Mouse (Mus musculus) neural tube, embryonic 13.5 days (tissue): ENCODE results near the gene Sf3b1. TPM values are rescaled to one million over a fixed set of nuclear protein-coding genes. Genes with fewer than 3 reads are reported as not detected.
"Not testable (repeated sequence)": the region's sequence is repeated elsewhere in the genome, so short reads cannot be mapped to it uniquely, and the experiment has no call there.

ENCODE experiments used
- ATAC-seq: fragments of 200-750 bp; cut with Nextera tagmentation; 2 replicates; pipeline ENCODE4 v1.8.0; 2017; ENCODE audit warnings: low read depth, mild to moderate bottlenecking, moderate TSS enrichment, moderate library complexity
- H3K27ac ChIP-seq: fragments of 300-500 bp; sonication (generic); replicated peaks from 2 replicates; pipeline ENCODE4 v1.5.1; 2015; ENCODE audit warnings: moderate library complexity, mild to moderate bottlenecking, inconsistent platforms
- H3K27me3 ChIP-seq: fragments of 300-500 bp; sonication (generic); 2 replicates; pipeline ENCODE4 v1.6.1; 2015; ENCODE audit warnings: mild to moderate bottlenecking, inconsistent platforms
- H3K36me3 ChIP-seq: fragments of 300-500 bp; sonication (generic); 2 replicates; pipeline ENCODE4 v1.6.1; 2015; ENCODE audit warnings: mild to moderate bottlenecking, inconsistent platforms
- H3K4me1 ChIP-seq: fragments of 300-500 bp; sonication (generic); replicated peaks from 2 replicates; pipeline ENCODE4 v1.6.1; 2015; ENCODE audit warnings: inconsistent platforms
- H3K4me2 ChIP-seq: fragments of 300-500 bp; sonication (generic); 2 replicates; pipeline ENCODE4 v1.6.1; 2015; ENCODE audit warnings: inconsistent platforms, mild to moderate bottlenecking, moderate library complexity
- H3K4me3 ChIP-seq: fragments of 300-500 bp; sonication (generic); 2 replicates; pipeline ENCODE4 v1.5.1; 2015; ENCODE audit warnings: mild to moderate bottlenecking, inconsistent platforms
- H3K9ac ChIP-seq: fragments of 300-500 bp; sonication (generic); 2 replicates; pipeline ENCODE4 v1.6.1; 2015; ENCODE audit warnings: moderate library complexity, mild to moderate bottlenecking, inconsistent platforms
- H3K9me3 ChIP-seq: fragments of 300-500 bp; sonication (generic); 2 replicates; pipeline ENCODE4 v1.6.1; 2016; ENCODE audit warnings: inconsistent platforms
- WGBS: fragments of 180-500 bp; shearing (Covaris S2); methylation state at CpG from one replicate; pipeline ENCODE4 v1.1.7; 2015; 5-methylcytosine and 5-hydroxymethylcytosine counted together
- polyA plus RNA-seq: library from polyadenylated mRNA; unstranded; fragments of >200 nt; fragmentation: Nextera tagmentation; extraction: Ambion mirVana; gene quantifications from 2 replicates; pipeline ENCODE4 v1.2.1, GENCODE M21; 2015

Sf3b1 gene
- polyA plus RNA-seq, 1 experiment from 2014 or later: 301 TPM

GRCm38 (mm10) chr1:55026444-55027252 is 633 bp downstream of the Sf3b1 start:
- Histone ChIP-seq H3K4me2 (peak overlapping the region; percentile 95), H3K4me3 (peak overlapping the region; percentile 98), H3K9me3 (no peaks in the 10 kb centered on the region), H3K36me3 (no peaks in the 10 kb centered on the region), H3K27ac (peak overlapping the region; percentile 95), H3K27me3 (no peaks in the 10 kb centered on the region), H3K4me1 (peaks cover 27% of the 10 kb centered on the region), H3K9ac (peak overlapping the region; percentile 97)
- ATAC-seq: peak; percentile 68
- under 1% methylated on average over 55 of the region's 55 CpGs for WGBS

GRCm38 (mm10) chr1:55025656-55026430 is 1.4 kb downstream of the Sf3b1 start:
- Histone ChIP-seq H3K27ac (peak overlapping the region; percentile 95), H3K27me3 (no peaks in the 10 kb centered on the region), H3K4me2 (peak overlapping the region; percentile 95), H3K9me3 (no peaks in the 10 kb centered on the region), H3K36me3 (no peaks in the 10 kb centered on the region), H3K9ac (peak overlapping the region; percentile 97), H3K4me3 (peak overlapping the region; percentile 98), H3K4me1 (peaks cover 27% of the 10 kb centered on the region)
- no peak for ATAC-seq
- WGBS: 15% methylated on average over 10 of the region's 10 CpGs

- Histone ChIP-seq H3K9me3 (no peaks in the 10 kb centered on the region), H3K4me1 (peaks cover 27% of the 10 kb centered on the region), H3K4me2 (no peak overlapping the region), H3K36me3 (peaks cover 17% of the 10 kb centered on the region), H3K9ac (no peak overlapping the region), H3K27me3 (no peaks in the 10 kb centered on the region), H3K27ac (no peak overlapping the region), H3K4me3 (no peak overlapping the region)
- no peak for ATAC-seq
These were observed 5.4 kb downstream of the Sf3b1 start for GRCm38 (mm10) chr1:55021907-55022306.

- Histone ChIP-seq H3K4me2 (no peak overlapping the region), H3K9me3 (no peaks in the 10 kb centered on the region), H3K4me1 (no peaks in the 10 kb centered on the region), H3K27me3 (no peaks in the 10 kb centered on the region), H3K27ac (no peak overlapping the region), H3K4me3 (no peak overlapping the region), H3K36me3 (peaks cover 82% of the 10 kb centered on the region), H3K9ac (no peak overlapping the region)
- no peak for ATAC-seq
- WGBS: 68% methylated on average over 3 of the region's 3 CpGs
These were observed 14.8 kb downstream of the Sf3b1 start for GRCm38 (mm10) chr1:55012513-55012912.

- not testable (repeated sequence) for H3K4me1 ChIP-seq, H3K4me3 ChIP-seq, H3K9me3 ChIP-seq, ATAC-seq, H3K4me2 ChIP-seq, H3K9ac ChIP-seq, H3K27me3 ChIP-seq, H3K27ac ChIP-seq
- 95% methylated on average over 2 of the region's 2 CpGs for WGBS
- peaks cover 83% of the 10 kb centered on the region for H3K36me3 ChIP-seq
These were observed 19.0 kb downstream of the Sf3b1 start for GRCm38 (mm10) chr1:55008313-55008712.

GRCm38 (mm10) chr1:54993581-54993980 is 33.7 kb downstream of the Sf3b1 start:
- no peaks in the 10 kb centered on the region for H3K27me3 ChIP-seq
- no peak overlapping the region for H3K9ac ChIP-seq
- H3K4me2 ChIP-seq: no peak overlapping the region
- no peak for ATAC-seq
- H3K4me1 ChIP-seq: no peaks in the 10 kb centered on the region
- H3K27ac ChIP-seq: no peak overlapping the region
- H3K4me3 ChIP-seq: no peak overlapping the region
- H3K36me3 ChIP-seq: peaks cover 87% of the 10 kb centered on the region
- H3K9me3 ChIP-seq: no peaks in the 10 kb centered on the region
- WGBS: 92% methylated on average over 5 of the region's 5 CpGs

GRCm38 (mm10) chr1:54986248-54986647 is 41.0 kb downstream of the Sf3b1 start:
- H3K4me2 ChIP-seq: no peak overlapping the region
- no peak overlapping the region for H3K9ac ChIP-seq
- WGBS: 97% methylated on average over 5 of the region's 5 CpGs
- no peak for ATAC-seq
- no peaks in the 10 kb centered on the region for H3K9me3 ChIP-seq
- no peak overlapping the region for H3K4me3 ChIP-seq
- no peaks in the 10 kb centered on the region for H3K4me1 ChIP-seq
- H3K27me3 ChIP-seq: no peaks in the 10 kb centered on the region
- H3K27ac ChIP-seq: no peak overlapping the region
- H3K36me3 ChIP-seq: peaks cover 62% of the 10 kb centered on the region

GRCm38 (mm10) chr1:54985831-54986230 is 41.5 kb downstream of the Sf3b1 start:
- WGBS: 91% methylated on average over 3 of the region's 3 CpGs
- no peaks in the 10 kb centered on the region for H3K4me1 ChIP-seq

GRCm38 (mm10) chr1:54984154-54984553 is 43.1 kb downstream of the Sf3b1 start:
- Histone ChIP-seq H3K27ac (no peak overlapping the region), H3K4me2 (no peak overlapping the region), H3K9me3 (no peaks in the 10 kb centered on the region), H3K36me3 (peaks cover 44% of the 10 kb centered on the region), H3K27me3 (no peaks in the 10 kb centered on the region), H3K9ac (no peak overlapping the region), H3K4me3 (no peak overlapping the region), H3K4me1 (no peaks in the 10 kb centered on the region)
- WGBS: 83% methylated on average over 7 of the region's 7 CpGs
- no peak for ATAC-seq

More at GRCm38 (mm10) chr1:54985831-54986230, 41.5 kb downstream of the Sf3b1 start:
- H3K36me3 ChIP-seq: peaks cover 59% of the 10 kb centered on the region
- ATAC-seq: no peak
- H3K4me2 ChIP-seq: no peak overlapping the region
- H3K4me3 ChIP-seq: no peak overlapping the region
- H3K9me3 ChIP-seq: no peaks in the 10 kb centered on the region
- no peaks in the 10 kb centered on the region for H3K27me3 ChIP-seq
- no peak overlapping the region for H3K27ac ChIP-seq
- no peak overlapping the region for H3K9ac ChIP-seq

- Histone ChIP-seq H3K4me1 (no peaks in the 10 kb centered on the region), H3K9me3 (no peaks in the 10 kb centered on the region), H3K4me2 (no peak overlapping the region), H3K9ac (no peak overlapping the region), H3K27ac (no peak overlapping the region), H3K4me3 (no peak overlapping the region), H3K36me3 (peaks cover 40% of the 10 kb centered on the region), H3K27me3 (no peaks in the 10 kb centered on the region)
- WGBS: 69% methylated on average over 3 of the region's 3 CpGs
- ATAC-seq: no peak
These were observed 43.9 kb downstream of the Sf3b1 start for GRCm38 (mm10) chr1:54983339-54983738.

GRCm38 (mm10) chr1:54982636-54983035 is 44.6 kb downstream of the Sf3b1 start:
- WGBS: 86% methylated on average over 3 of the region's 3 CpGs
- no peaks in the 10 kb centered on the region for H3K27me3 ChIP-seq

GRCm38 (mm10) chr1:54979226-54979984 is 47.9 kb downstream of the Sf3b1 start:
- no peak overlapping the region for H3K27ac ChIP-seq
- no peak overlapping the region for H3K4me2 ChIP-seq
- no peak overlapping the region for H3K9ac ChIP-seq
- 75% methylated on average over 1 of the region's 1 CpGs for WGBS
- H3K4me3 ChIP-seq: no peak overlapping the region
- peaks cover 8% of the 10 kb centered on the region for H3K36me3 ChIP-seq
- no peaks in the 10 kb centered on the region for H3K27me3 ChIP-seq
- H3K9me3 ChIP-seq: no peaks in the 10 kb centered on the region
- peak; percentile 33; the same call in 1 of the 2 replicates for ATAC-seq
- H3K4me1 ChIP-seq: no peaks in the 10 kb centered on the region

More at GRCm38 (mm10) chr1:54982636-54983035, 44.6 kb downstream of the Sf3b1 start:
- no peaks in the 10 kb centered on the region for H3K9me3 ChIP-seq
- no peak for ATAC-seq
- no peak overlapping the region for H3K4me2 ChIP-seq
- H3K36me3 ChIP-seq: peaks cover 36% of the 10 kb centered on the region
- H3K9ac ChIP-seq: no peak overlapping the region
- no peak overlapping the region for H3K27ac ChIP-seq
- no peak overlapping the region for H3K4me3 ChIP-seq
- no peaks in the 10 kb centered on the region for H3K4me1 ChIP-seq
